ENCODE assay signal across 8 mouse cellular contexts in genomic region chr2:32289578-32289977, GRCm38 (mm10). TPM values are rescaled to one million over a fixed set of nuclear protein-coding genes. Genes with fewer than 3 reads are reported as not detected.
DNase-seq lines count a peak whose midpoint lies in the region; ATAC-seq and TF ChIP-seq lines count a peak whose summit lies in the region.

No protein-coding gene starts in this region.

- H3K36me3 ChIP-seq in forebrain, postnatal 0 days (ENCODE audit: insufficient read depth) = peaks cover 12% of the 10 kb centered on the region
- peaks cover 22% of the 10 kb centered on the region for H3K36me3 ChIP-seq in liver, embryonic 15.5 days (replicated peaks)
- peaks cover 6% of the 10 kb centered on the region; the same call in 1 of the 2 replicates for H3K36me3 ChIP-seq in stomach, postnatal 0 days (ENCODE audit: control insufficient read depth, insufficient read depth, low read length)

- ATAC-seq in forebrain, postnatal 0 days = no peak
- ATAC-seq in liver, embryonic 15.5 days (ENCODE audit: insufficient read depth) = no peak
- no peak for ATAC-seq in stomach, postnatal 0 days (ENCODE audit: low FRiP score, low TSS enrichment)

- no peak overlapping the region for H3K27ac ChIP-seq in left cerebral cortex, adult 2 months
- H3K27ac ChIP-seq in forebrain, postnatal 0 days (ENCODE audit: low read depth, low read length) = no peak overlapping the region
- peak overlapping the region; percentile 84 for H3K27ac ChIP-seq in liver, embryonic 15.5 days (replicated peaks)
- no peak overlapping the region for H3K27ac ChIP-seq in stomach, postnatal 0 days (replicated peaks)

- H3K9ac ChIP-seq in forebrain, postnatal 0 days = no peak overlapping the region
- 0 out of 2 replicates have a peak overlapping the region, but pooled peaks have one; percentile 90 for H3K9ac ChIP-seq in liver, embryonic 15.5 days
- no peak overlapping the region for H3K9ac ChIP-seq in stomach, postnatal 0 days (ENCODE audit: low read length)

- no peak for TF ChIP-seq EP300 in stomach, postnatal 0 days (optimal IDR thresholded peaks at IDR 0.05)

- H3K27me3 ChIP-seq in forebrain, postnatal 0 days (ENCODE audit: insufficient read depth, low read length) = no peaks in the 10 kb centered on the region
- H3K27me3 ChIP-seq in liver, embryonic 15.5 days = no peaks in the 10 kb centered on the region
- no peaks in the 10 kb centered on the region for H3K27me3 ChIP-seq in stomach, postnatal 0 days (ENCODE audit: control insufficient read depth, insufficient read depth, low read length)

- H3K9me3 ChIP-seq in forebrain, postnatal 0 days (ENCODE audit: low read length) = no peaks in the 10 kb centered on the region
- H3K9me3 ChIP-seq in liver, embryonic 15.5 days (replicated peaks) = no peaks in the 10 kb centered on the region
- H3K9me3 ChIP-seq in stomach, postnatal 0 days (ENCODE audit: control insufficient read depth, low read length) = no peaks in the 10 kb centered on the region

- peak; percentile 62 for TF ChIP-seq CTCF in left cerebral cortex, adult 2 months (IDR thresholded peaks at IDR 0.05)
- peak; percentile 58 for TF ChIP-seq CTCF in forebrain, postnatal 0 days (IDR thresholded peaks at IDR 0.05; ENCODE audit: low read depth)
- TF ChIP-seq CTCF in stomach, postnatal 0 days (IDR thresholded peaks at IDR 0.05; ENCODE audit: low read depth) = peak; percentile 76

- H3K4me2 ChIP-seq in forebrain, postnatal 0 days (ENCODE audit: low read depth) = peak overlapping the region; percentile 63; the same call in 1 of the 2 replicates
- H3K4me2 ChIP-seq in liver, embryonic 15.5 days = peak overlapping the region; percentile 86
- H3K4me2 ChIP-seq in stomach, postnatal 0 days (replicated peaks; ENCODE audit: low read depth) = peak overlapping the region; percentile 76

- peaks cover 20% of the 10 kb centered on the region for H3K4me1 ChIP-seq in forebrain, postnatal 0 days (ENCODE audit: insufficient read depth)
- peaks cover 37% of the 10 kb centered on the region for H3K4me1 ChIP-seq in liver, embryonic 15.5 days (replicated peaks)
- 0 out of 2 replicates have a peak, but pooled peaks cover 3% of the 10 kb centered on the region for H3K4me1 ChIP-seq in stomach, postnatal 0 days (replicated peaks; ENCODE audit: control insufficient read depth, insufficient read depth)

- H3K4me3 ChIP-seq in left cerebral cortex, adult 2 months = no peak overlapping the region; the same call in 1 of the 2 replicates
- no peak overlapping the region for H3K4me3 ChIP-seq in forebrain, postnatal 0 days (ENCODE audit: low read depth, low read length)
- H3K4me3 ChIP-seq in liver, embryonic 15.5 days (replicated peaks) = peak overlapping the region; percentile 90
- no peak overlapping the region; the same call in 1 of the 2 replicates for H3K4me3 ChIP-seq in stomach, postnatal 0 days (ENCODE audit: low read depth, low read length)

- intact Hi-C loops in left cerebral cortex, adult 2 months (cut with DNase I) = loop anchor here (2.0 to 5.0 kb wide), 2 partner anchors 53 to 157 kb away; partner anchors contain the start of gene Pomt1

- DNase-seq in left cerebral cortex, adult 2 months (ENCODE audit: extremely low spot score in 1 of 2, low spot score in 2 of 2) = no peak
- DNase-seq in left cerebral cortex, adult 8-10 months (ENCODE audit: low spot score in 2 of 2) = no peak
- peak; percentile 37 for DNase-seq in T-cell, adult 2 months (ENCODE audit: low spot score)
- DNase-seq in forebrain, postnatal 0 days = no peak
- DNase-seq in stomach, postnatal 0 days (ENCODE audit: low spot score) = no peak
- DNase-seq in frontal cortex, postnatal 25 days (ENCODE audit: low spot score in 2 of 2) = no peak
- DNase-seq in layer of hippocampus, adult 8-10 months (ENCODE audit: low spot score in 2 of 2) = no peak

RNA-seq across cellular contexts. Expression of gene Swi5, which starts 1.7 kb away (rescaled TPM):
- 100 to 1,000 TPM; 186 to 193 TPM for total RNA-seq in left cerebral cortex, adult 2 months (2021)
- 100 to 1,000 TPM; 204 to 222 (median 213) TPM for total RNA-seq in left cerebral cortex, adult 8-10 months (2022)
- total RNA-seq in forebrain, postnatal 0 days (2014; rRNA removed) = 290 and 323 TPM in 2 replicates
- 407 and 445 TPM in 2 replicates for polyA plus RNA-seq in forebrain, postnatal 0 days (2015; fragmentation: Nextera tagmentation; extraction: Ambion mirVana)
- 156 and 158 TPM in 2 replicates for polyA plus RNA-seq in liver, embryonic 15.5 days (2015; fragmentation: Nextera tagmentation; extraction: Ambion mirVana)
- 254 and 313 TPM in 2 replicates for polyA plus RNA-seq in stomach, postnatal 0 days (2015; fragmentation: Nextera tagmentation; extraction: Ambion mirVana)
- total RNA-seq in layer of hippocampus, adult 8-10 months (2022) = 100 to 1,000 TPM; 192 to 208 (median 196) TPM

RNA-seq across cellular contexts. Expression of gene Golga2, which starts 2.4 kb away (rescaled TPM):
- total RNA-seq in left cerebral cortex, adult 2 months (2021) = 10 to 100 TPM; 83.2 to 86.4 TPM
- total RNA-seq in left cerebral cortex, adult 8-10 months (2022) = 10 to 100 TPM; 87.7 to 91.0 (median 89.3) TPM
- 62.2 and 64.4 TPM in 2 replicates for total RNA-seq in forebrain, postnatal 0 days (2014; rRNA removed)
- 16.3 and 22.1 TPM in 2 replicates for polyA plus RNA-seq in forebrain, postnatal 0 days (2015; fragmentation: Nextera tagmentation; extraction: Ambion mirVana)
- 7.9 and 10.2 TPM in 2 replicates for polyA plus RNA-seq in liver, embryonic 15.5 days (2015; fragmentation: Nextera tagmentation; extraction: Ambion mirVana)
- polyA plus RNA-seq in stomach, postnatal 0 days (2015; fragmentation: Nextera tagmentation; extraction: Ambion mirVana) = 18.1 and 18.5 TPM in 2 replicates
- 10 to 100 TPM; 88.0 to 97.6 (median 92.3) TPM for total RNA-seq in layer of hippocampus, adult 8-10 months (2022)

RNA-seq across cellular contexts. Expression of gene Uck1, which starts 29.6 kb away (rescaled TPM):
- 10 to 100 TPM; 45.9 to 47.1 TPM for total RNA-seq in left cerebral cortex, adult 2 months (2021)
- 10 to 100 TPM; 42.9 to 51.6 (median 49.4) TPM for total RNA-seq in left cerebral cortex, adult 8-10 months (2022)
- 121 and 134 TPM in 2 replicates for total RNA-seq in forebrain, postnatal 0 days (2014; rRNA removed)
- polyA plus RNA-seq in forebrain, postnatal 0 days (2015; fragmentation: Nextera tagmentation; extraction: Ambion mirVana) = 92.7 and 105 TPM in 2 replicates
- polyA plus RNA-seq in liver, embryonic 15.5 days (2015; fragmentation: Nextera tagmentation; extraction: Ambion mirVana) = 24.9 and 33.4 TPM in 2 replicates
- 32.2 and 34.8 TPM in 2 replicates for polyA plus RNA-seq in stomach, postnatal 0 days (2015; fragmentation: Nextera tagmentation; extraction: Ambion mirVana)
- total RNA-seq in layer of hippocampus, adult 8-10 months (2022) = 10 to 100 TPM; 48.6 to 60.0 (median 54.5) TPM

RNA-seq across cellular contexts. Expression of gene Pomt1, which starts 53.2 kb away (rescaled TPM):
- total RNA-seq in left cerebral cortex, adult 2 months (2021) = 10 to 100 TPM; 23.7 to 25.3 TPM
- 10 to 100 TPM; 18.8 to 22.0 (median 19.8) TPM for total RNA-seq in left cerebral cortex, adult 8-10 months (2022)
- total RNA-seq in forebrain, postnatal 0 days (2014; rRNA removed) = 34.5 and 38.5 TPM in 2 replicates
- polyA plus RNA-seq in forebrain, postnatal 0 days (2015; fragmentation: Nextera tagmentation; extraction: Ambion mirVana) = 16.2 and 19.8 TPM in 2 replicates
- 11.9 and 14.9 TPM in 2 replicates for polyA plus RNA-seq in liver, embryonic 15.5 days (2015; fragmentation: Nextera tagmentation; extraction: Ambion mirVana)
- 6.2 and 6.9 TPM in 2 replicates for polyA plus RNA-seq in stomach, postnatal 0 days (2015; fragmentation: Nextera tagmentation; extraction: Ambion mirVana)
- 10 to 100 TPM; 21.4 to 31.1 (median 26.2) TPM for total RNA-seq in layer of hippocampus, adult 8-10 months (2022)
